Mouse (Mus musculus) stomach, embryonic 16.5 days (tissue): ENCODE data around the gene Kcnk15. TPM values are rescaled to one million over a fixed set of nuclear protein-coding genes. Genes with fewer than 3 reads are reported as not detected.

Experiments used
- ATAC-seq: fragments of 200-750 bp; cut with Nextera tagmentation; 2 replicates; pipeline ENCODE4 v1.8.0; 2017; ENCODE audit warnings: moderate number of reproducible peaks, moderate TSS enrichment; ENCODE audit not compliant: insufficient read depth, low FRiP score
- H3K27ac ChIP-seq: fragments of 300-500 bp; sonication (generic); 2 replicates; pipeline ENCODE4 v1.5.1; 2014; ENCODE audit warnings: low read length
- H3K27me3 ChIP-seq: fragments of 300-500 bp; sonication (generic); 2 replicates; pipeline ENCODE4 v1.6.1; 2014; ENCODE audit warnings: low read length, control low read depth, mixed read lengths; ENCODE audit not compliant: control insufficient read depth, insufficient read depth
- H3K36me3 ChIP-seq: fragments of 300-500 bp; sonication (generic); 2 replicates; pipeline ENCODE4 v1.6.1; 2014; ENCODE audit warnings: low read length; ENCODE audit not compliant: control insufficient read depth, insufficient read depth
- H3K4me1 ChIP-seq: fragments of 300-500 bp; sonication (generic); 2 replicates; pipeline ENCODE4 v1.6.1; 2014; ENCODE audit warnings: low read length, control low read depth, mixed read lengths; ENCODE audit not compliant: control insufficient read depth, insufficient read depth
- H3K4me2 ChIP-seq: fragments of 300-500 bp; sonication (generic); 2 replicates; pipeline ENCODE4 v1.6.1; 2014; ENCODE audit warnings: low read depth, low read length, mixed read lengths
- H3K4me3 ChIP-seq: fragments of 300-500 bp; sonication (generic); replicated peaks from 2 replicates; pipeline ENCODE4 v1.5.1; 2014; ENCODE audit warnings: mild to moderate bottlenecking, low read length
- H3K9ac ChIP-seq: fragments of 300-500 bp; sonication (generic); 2 replicates; pipeline ENCODE4 v1.6.1; 2014; ENCODE audit warnings: low read length
- H3K9me3 ChIP-seq: fragments of 300-500 bp; sonication (generic); replicated peaks from 2 replicates; pipeline ENCODE4 v1.6.1; 2016; ENCODE audit warnings: low read length, control low read depth; ENCODE audit not compliant: control insufficient read depth
- WGBS: fragments of 180-500 bp; shearing (Covaris S2); extraction: QIAGEN DNeasy Blood & Tissue Kit; methylation state at CpG from one replicate; pipeline ENCODE4 v1.1.7; 2014; 5-methylcytosine and 5-hydroxymethylcytosine counted together
- polyA plus RNA-seq: library from polyadenylated mRNA; unstranded; fragments of >200 nt; fragmentation: Nextera tagmentation; extraction: Ambion mirVana; gene quantifications from 2 replicates; pipeline ENCODE4 v1.2.1, GENCODE M21; 2015

The Kcnk15 gene
- polyA plus RNA-seq, 1 experiment from 2014 or later: not detected

GRCm38 (mm10) chr2:163889411-163889810 lies 36.0 kb downstream of the Kcnk15 start:
- ATAC-seq: no peak
- H3K36me3 ChIP-seq: no peaks in the 10 kb centered on the region
- H3K4me2 ChIP-seq: no peak overlapping the region
- no peaks in the 10 kb centered on the region for H3K4me1 ChIP-seq
- no peaks in the 10 kb centered on the region for H3K9me3 ChIP-seq
- H3K9ac ChIP-seq: no peak overlapping the region
- no peak overlapping the region for H3K27ac ChIP-seq
- no peaks in the 10 kb centered on the region for H3K27me3 ChIP-seq
- WGBS: 25% methylated on average over 6 of the region's 6 CpGs
- no peak overlapping the region for H3K4me3 ChIP-seq

DNA sequence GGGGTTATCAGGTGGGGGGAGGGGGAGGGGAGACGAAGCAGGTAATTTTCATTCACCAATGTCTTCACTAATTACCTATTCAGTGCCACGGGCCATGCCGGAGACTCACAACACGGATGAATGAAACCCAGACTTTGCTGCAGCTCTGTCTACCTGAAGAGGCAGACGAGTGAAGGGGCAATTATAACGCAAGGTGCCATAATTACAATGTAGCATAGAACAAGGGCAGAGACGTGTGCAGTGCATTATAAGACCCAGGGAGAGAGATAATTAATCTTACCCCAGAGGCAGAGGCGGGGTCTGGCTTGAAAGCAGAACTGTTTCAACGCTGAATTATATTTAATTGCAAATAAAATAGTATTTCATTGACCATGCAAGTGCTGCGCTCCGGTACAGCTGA lies 37.1 kb downstream of the Kcnk15 start:
- no peak for ATAC-seq
- 66% methylated on average over 11 of the region's 11 CpGs for WGBS
- no peak overlapping the region for H3K27ac ChIP-seq
- no peak overlapping the region for H3K4me2 ChIP-seq
- no peak overlapping the region for H3K4me3 ChIP-seq
- H3K27me3 ChIP-seq: no peaks in the 10 kb centered on the region
- H3K9me3 ChIP-seq: no peaks in the 10 kb centered on the region
- H3K4me1 ChIP-seq: no peaks in the 10 kb centered on the region
- no peaks in the 10 kb centered on the region for H3K36me3 ChIP-seq
- H3K9ac ChIP-seq: no peak overlapping the region

- WGBS: 85% methylated on average over 11 of the region's 11 CpGs
- Histone ChIP-seq H3K27me3 (no peaks in the 10 kb centered on the region), H3K36me3 (no peaks in the 10 kb centered on the region), H3K4me2 (no peak overlapping the region), H3K9me3 (no peaks in the 10 kb centered on the region), H3K9ac (no peak overlapping the region), H3K4me3 (no peak overlapping the region), H3K27ac (no peak overlapping the region), H3K4me1 (no peaks in the 10 kb centered on the region)
- no peak for ATAC-seq
These were observed 37.8 kb downstream of the Kcnk15 start for GRCm38 (mm10) chr2:163891271-163891670.

DNA sequence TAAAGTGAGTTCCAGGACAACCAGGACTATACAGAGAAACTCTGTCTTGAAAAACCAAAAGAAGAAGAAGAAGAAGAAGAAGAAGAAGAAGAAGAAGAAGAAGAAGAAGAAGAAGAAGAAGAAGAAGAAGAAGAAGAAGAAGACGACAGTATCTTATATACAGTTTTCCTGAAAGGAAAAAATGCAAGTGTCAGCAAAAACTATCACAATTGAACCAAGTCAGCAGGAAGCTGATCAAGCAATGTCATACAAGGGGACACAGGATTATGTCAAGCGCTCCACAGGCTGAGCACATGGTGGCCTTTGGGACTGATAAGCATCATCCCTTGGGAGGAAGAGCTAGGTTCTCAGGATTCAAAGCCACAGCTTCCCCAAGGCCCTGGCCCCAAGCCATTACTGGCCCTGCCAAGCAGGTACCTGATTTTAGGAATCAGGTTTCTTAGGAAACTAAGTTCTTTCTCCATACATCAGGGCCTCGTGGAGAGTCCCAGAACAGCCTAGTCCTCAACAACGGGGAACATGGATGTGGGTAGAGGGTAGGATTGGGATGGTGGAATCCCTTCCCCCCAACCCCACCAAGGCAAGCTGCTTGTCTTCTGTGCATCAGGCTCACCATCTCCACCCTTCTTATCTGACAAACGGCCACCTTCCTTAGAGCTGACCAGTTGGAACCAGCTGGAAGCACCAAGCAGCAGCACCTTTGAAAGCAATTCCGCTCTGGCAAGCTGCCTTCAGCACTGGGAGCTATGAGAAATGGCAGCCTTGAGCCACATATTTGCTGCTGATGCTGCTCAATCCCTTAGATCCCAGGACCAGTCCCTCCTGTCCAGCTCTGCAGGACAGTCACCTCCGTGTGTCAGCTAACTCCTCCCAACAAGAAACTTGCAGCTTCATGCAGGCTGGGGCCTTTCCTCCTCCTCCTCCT lies 40.3 kb downstream of the Kcnk15 start:
- H3K27ac ChIP-seq: no peak overlapping the region
- no peaks in the 10 kb centered on the region for H3K4me1 ChIP-seq
- no peaks in the 10 kb centered on the region for H3K9me3 ChIP-seq
- no peak overlapping the region for H3K9ac ChIP-seq
- no peaks in the 10 kb centered on the region for H3K36me3 ChIP-seq
- H3K4me2 ChIP-seq: no peak overlapping the region
- H3K4me3 ChIP-seq: no peak overlapping the region
- WGBS: 59% methylated on average over 7 of the region's 7 CpGs
- ATAC-seq: no peak
- H3K27me3 ChIP-seq: no peaks in the 10 kb centered on the region

- Histone ChIP-seq H3K9ac (no peak overlapping the region), H3K4me2 (no peak overlapping the region), H3K36me3 (no peaks in the 10 kb centered on the region), H3K4me1 (peaks cover 2% of the 10 kb centered on the region; the same call in 1 of the 2 replicates), H3K27ac (no peak overlapping the region), H3K4me3 (no peak overlapping the region), H3K9me3 (no peaks in the 10 kb centered on the region), H3K27me3 (no peaks in the 10 kb centered on the region)
- no peak for ATAC-seq
- WGBS: 49% methylated on average over 2 of the region's 2 CpGs
These were observed 41.7 kb downstream of the Kcnk15 start for GRCm38 (mm10) chr2:163895156-163895555.

- H3K27me3 ChIP-seq: no peaks in the 10 kb centered on the region
- no peak for ATAC-seq
- H3K4me1 ChIP-seq: peaks cover 3% of the 10 kb centered on the region; the same call in 1 of the 2 replicates
- WGBS: 89% methylated on average over 7 of the region's 7 CpGs
- no peak overlapping the region for H3K4me3 ChIP-seq
- no peak overlapping the region for H3K9ac ChIP-seq
- no peaks in the 10 kb centered on the region for H3K36me3 ChIP-seq
- no peaks in the 10 kb centered on the region for H3K9me3 ChIP-seq
- H3K27ac ChIP-seq: no peak overlapping the region
- H3K4me2 ChIP-seq: no peak overlapping the region
These were observed 43.6 kb downstream of the Kcnk15 start for GRCm38 (mm10) chr2:163897026-163897425.

DNA sequence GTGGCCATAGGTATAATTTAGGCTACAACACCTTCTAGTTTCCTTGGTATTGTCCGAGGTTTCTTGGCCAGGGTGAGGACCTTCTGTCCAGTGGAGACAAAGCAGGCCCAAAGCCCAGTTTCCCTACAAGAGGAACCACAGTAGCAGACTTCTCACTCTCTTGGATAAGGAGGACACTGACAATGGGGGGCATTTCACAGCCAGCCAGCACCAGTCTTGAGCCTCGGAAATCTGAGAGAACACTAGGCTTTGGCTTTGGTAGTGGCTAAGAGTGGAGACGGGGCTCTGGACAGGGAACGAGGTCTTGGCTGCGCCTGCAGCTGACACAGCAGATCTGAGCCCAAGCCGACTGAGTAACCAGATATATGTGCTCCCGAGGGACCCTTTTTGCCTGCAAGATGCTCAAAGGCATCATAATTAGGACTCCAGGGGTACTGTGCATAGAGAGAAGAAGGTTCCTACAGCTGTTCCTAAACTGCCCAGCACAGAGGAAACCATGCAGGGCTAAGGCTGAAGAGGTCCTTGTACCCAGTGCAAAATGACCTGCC lies 44.6 kb downstream of the Kcnk15 start:
- WGBS: 66% methylated on average over 7 of the region's 7 CpGs
- no peaks in the 10 kb centered on the region for H3K27me3 ChIP-seq
- no peaks in the 10 kb centered on the region for H3K36me3 ChIP-seq
- no peak overlapping the region for H3K27ac ChIP-seq
- H3K4me2 ChIP-seq: no peak overlapping the region
- H3K4me1 ChIP-seq: peaks cover 3% of the 10 kb centered on the region; the same call in 1 of the 2 replicates
- H3K9ac ChIP-seq: no peak overlapping the region
- no peak for ATAC-seq
- H3K4me3 ChIP-seq: no peak overlapping the region
- H3K9me3 ChIP-seq: no peaks in the 10 kb centered on the region

DNA sequence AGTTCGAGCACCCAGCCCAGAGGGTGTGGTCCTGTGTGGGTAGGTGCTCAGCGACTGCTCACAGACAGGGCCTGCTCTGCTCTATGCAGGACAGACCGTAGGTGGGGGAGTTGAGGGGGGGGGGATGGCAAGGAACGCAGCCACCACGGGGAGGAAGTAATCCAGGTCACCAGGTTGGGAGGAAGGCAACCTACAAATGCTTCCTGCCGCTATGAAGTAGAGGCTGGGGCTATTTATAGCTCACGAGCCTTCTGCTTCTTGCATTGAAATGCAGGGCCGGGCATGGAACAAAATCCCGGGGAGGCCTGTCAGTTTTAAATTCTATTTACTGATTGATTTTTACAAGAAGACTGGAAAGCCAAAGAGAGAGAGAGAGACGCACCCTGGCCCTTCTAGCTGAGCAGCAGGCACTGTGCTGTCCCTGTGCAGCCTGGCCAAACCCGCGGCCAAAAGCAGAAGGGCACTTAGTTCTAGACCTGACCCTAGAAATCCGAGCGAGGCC lies 46.5 kb downstream of the Kcnk15 start:
- Histone ChIP-seq H3K9ac (0 out of 2 replicates have a peak overlapping the region, but pooled peaks have one; percentile 18), H3K4me1 (peaks cover 3% of the 10 kb centered on the region; the same call in 1 of the 2 replicates), H3K27me3 (no peaks in the 10 kb centered on the region), H3K9me3 (no peaks in the 10 kb centered on the region), H3K4me3 (no peak overlapping the region), H3K36me3 (no peaks in the 10 kb centered on the region), H3K27ac (0 out of 2 replicates have a peak overlapping the region, but pooled peaks have one; percentile 9), H3K4me2 (no peak overlapping the region)
- 32% methylated on average over 14 of the region's 14 CpGs for WGBS
- no peak for ATAC-seq

DNA sequence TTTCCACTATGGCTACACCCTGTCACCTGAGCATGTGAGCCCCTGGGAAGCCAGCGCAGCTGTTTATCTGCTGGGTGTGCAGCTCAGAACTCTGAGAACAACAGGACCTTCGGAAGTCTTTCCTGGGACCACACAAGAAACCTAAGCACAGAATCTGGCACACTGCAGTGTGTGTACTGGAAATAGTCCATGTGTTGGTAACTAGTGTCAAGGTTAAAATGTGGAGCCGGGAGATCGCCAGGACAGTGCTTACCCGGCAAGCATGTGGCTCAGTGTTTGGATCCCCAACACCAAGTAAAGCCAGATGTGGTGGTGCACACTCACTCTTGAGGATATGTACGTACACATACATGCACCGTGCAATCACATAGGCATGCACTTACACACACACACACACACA lies 47.6 kb downstream of the Kcnk15 start:
- H3K4me2 ChIP-seq: no peak overlapping the region
- 66% methylated on average over 7 of the region's 7 CpGs for WGBS
- ATAC-seq: no peak
- H3K4me3 ChIP-seq: no peak overlapping the region
- no peak overlapping the region for H3K27ac ChIP-seq
- no peaks in the 10 kb centered on the region for H3K36me3 ChIP-seq
- peaks cover 3% of the 10 kb centered on the region; the same call in 1 of the 2 replicates for H3K4me1 ChIP-seq
- no peaks in the 10 kb centered on the region for H3K9me3 ChIP-seq
- no peaks in the 10 kb centered on the region for H3K27me3 ChIP-seq
- no peak overlapping the region for H3K9ac ChIP-seq
